Mouse (Mus musculus) heart, postnatal 10 days (tissue): ENCODE results near the gene Mettl6. TPM values are rescaled to one million over a fixed set of nuclear protein-coding genes. Genes with fewer than 3 reads are reported as not detected.
A peak's percentile ranks its signal among the peaks of the same experiment; 100 is the strongest.
"Not testable (repeated sequence)": the region's sequence is repeated elsewhere in the genome, so short reads cannot be mapped to it uniquely, and the experiment has no call there.

ENCODE experiments used
- DNase-seq, 2 experiments: peaks; one replicate each; pipeline ENCODE4 v3.0.0; 2021
- intact Hi-C: fragments of 180-260 bp; cut with DNase I; formaldehyde crosslinking; loops from one replicate; pipeline ENCODE4 v1.15.1; 2025
- total RNA-seq, 2 experiments: library from RNA; stranded (reverse); gene quantifications; 2 replicates each; pipeline ENCODE4 v1.2.3; 2021

Mettl6 gene
- total RNA-seq, 2 experiments from 2014 or later: 14.3 to 15.8 TPM

DNA sequence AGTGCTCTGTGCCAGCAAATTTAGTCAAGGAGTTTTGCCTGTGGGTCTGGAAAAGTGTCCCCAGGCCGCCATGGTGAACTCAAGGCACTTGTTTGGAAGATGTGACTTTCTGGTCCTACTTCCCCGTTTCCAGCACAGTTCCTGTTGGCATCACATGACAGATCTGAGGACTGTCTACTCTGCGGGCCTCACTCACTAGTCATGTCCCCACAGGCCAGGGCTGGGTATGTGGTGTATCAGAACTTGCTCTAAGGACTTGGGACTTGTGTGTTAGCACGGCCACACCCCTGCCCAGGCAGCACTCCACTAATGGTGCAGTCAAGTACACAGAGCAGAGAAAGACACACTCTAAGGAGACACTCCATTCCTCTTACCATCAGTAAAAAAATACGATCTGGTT is 12.4 kb downstream of the Mettl6 start:
- intact Hi-C loops: no loop called here

DNA sequence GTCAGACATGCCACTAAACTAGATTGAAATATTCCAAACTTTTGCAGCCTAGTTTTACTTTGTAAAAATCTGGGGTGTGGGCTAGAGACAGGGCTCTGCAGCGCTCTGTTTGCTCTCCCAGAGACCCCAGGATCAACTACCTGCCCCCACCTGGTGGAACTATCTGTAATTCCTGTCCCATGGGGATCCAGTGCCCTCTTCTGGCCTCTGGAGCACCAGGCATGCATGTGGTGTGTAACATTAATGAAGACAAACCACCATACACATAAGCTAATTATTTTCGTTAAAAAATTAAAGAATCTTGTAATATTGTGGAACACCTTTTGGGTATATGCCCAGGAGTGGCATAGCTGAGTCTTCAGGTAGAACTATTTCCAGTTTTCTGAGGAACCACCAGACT is 21.5 kb downstream of the Mettl6 start:
- DNase-seq: no peak
- intact Hi-C loops: loop anchor here (2.0 kb wide), 2 partner anchors 36 to 200 kb away; partner anchors contain the start of gene Sh3bp5

More for the DNA sequence above, 12.4 kb downstream of the Mettl6 start:
- no peak for DNase-seq

DNA sequence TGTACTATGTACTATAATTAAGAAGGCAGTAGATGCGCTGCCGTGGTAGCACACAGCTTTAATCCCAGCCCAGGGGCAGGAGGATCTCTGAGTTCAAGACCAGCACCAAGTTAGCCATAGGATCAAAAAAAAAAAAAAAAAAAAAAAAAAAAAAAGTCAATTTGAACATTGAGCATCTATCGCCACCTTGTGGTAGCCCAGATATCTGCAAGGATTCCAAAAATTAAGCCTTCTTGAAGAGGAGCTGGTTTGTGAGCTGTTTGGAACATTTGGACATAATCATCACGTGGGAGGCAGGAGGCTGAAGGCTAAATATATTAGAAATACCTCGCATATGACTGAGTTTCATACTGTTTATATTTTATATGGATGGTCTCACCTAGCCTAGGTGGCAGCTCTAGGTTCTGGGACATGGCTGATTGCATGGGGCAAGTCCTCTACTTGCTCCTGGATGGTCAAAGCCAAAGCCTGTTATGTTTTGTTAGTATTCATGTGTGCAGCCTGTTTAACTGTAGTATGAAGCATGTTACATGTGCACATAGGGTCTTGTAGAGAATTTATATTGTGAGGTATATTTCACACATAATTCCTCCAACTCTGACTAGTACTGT is 22.3 kb downstream of the Mettl6 start:
- intact Hi-C loops: loop anchor here (1.0 to 2.0 kb wide), 4 partner anchors 36 to 200 kb away; partner anchors contain the start of gene Sh3bp5
- DNase-seq: peak; percentile 67 to 81

- intact Hi-C loops: no loop called here
- no peak for DNase-seq
Measured at GRCm38 (mm10) chr14:31469711-31470110, 25.1 kb downstream of the Mettl6 start.

DNA sequence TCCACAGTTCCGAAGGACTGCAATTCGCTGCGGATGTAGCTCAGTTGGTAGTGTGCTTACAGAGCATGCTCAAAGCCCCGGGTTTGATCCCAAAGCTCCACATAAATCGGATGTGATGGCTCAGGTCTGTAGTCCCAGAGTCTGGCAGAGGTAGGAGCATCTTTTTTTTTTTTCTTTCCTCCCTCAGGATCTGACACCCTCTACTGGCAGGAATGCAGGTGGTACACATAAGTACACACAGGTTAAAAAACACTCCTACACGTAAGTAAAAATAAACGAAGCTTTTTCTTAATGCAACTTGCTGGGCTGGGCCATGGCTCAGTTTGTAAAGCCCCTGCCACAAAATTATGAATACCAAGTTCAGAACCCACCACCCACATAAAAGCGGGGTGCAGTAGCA is 30.7 kb downstream of the Mettl6 start:
- DNase-seq: peak in 1 of 2 experiments; percentile 41

GRCm38 (mm10) chr14:31462886-31463285 is 32.0 kb downstream of the Mettl6 start:
- intact Hi-C loops: no loop called here
- DNase-seq: peak; percentile 66

More for the DNA sequence above, 30.7 kb downstream of the Mettl6 start:
- intact Hi-C loops: no loop called here

GRCm38 (mm10) chr14:31462226-31462625 is 32.6 kb downstream of the Mettl6 start:
- intact Hi-C loops: not testable (repeated sequence)
- DNase-seq: peak; percentile 37 to 38

GRCm38 (mm10) chr14:31458006-31458405 is 36.8 kb downstream of the Mettl6 start:
- peak; percentile 44 to 60 for DNase-seq
- intact Hi-C loops: no loop called here

DNA sequence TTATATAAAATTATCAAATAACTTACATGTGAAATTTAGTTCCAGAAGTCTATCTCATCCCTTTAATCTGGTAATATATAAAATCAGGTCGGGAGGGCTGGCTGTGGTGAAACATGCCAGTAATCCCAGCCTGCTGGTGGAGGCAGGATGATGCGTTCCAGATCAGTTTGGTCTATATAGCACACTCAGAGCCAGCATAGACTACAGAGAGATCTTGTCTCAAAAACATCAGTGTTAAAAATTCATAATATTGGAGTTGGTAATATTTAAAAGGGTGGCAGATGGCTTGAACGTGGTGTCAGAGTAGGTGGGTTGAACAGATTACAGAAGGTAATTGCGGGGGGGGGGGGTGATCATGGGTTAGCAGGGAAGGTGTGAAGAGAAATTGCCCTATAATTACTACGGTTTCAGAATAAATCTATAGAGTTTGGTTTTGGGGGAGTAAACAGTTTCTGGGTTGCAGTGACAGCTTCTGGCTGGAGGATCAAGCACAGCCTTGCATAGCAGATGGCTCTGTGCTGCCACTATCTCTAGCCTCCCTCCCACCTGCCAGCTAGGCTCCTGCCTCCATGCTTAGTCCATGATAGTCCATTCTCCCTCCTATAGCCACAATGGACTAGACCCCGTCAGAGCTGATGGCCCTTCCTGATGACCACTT is 38.6 kb downstream of the Mettl6 start:
- no peak for DNase-seq
- intact Hi-C loops: no loop called here

- DNase-seq: no peak
- intact Hi-C loops: no loop called here
Measured at GRCm38 (mm10) chr14:31454849-31455566, 39.8 kb downstream of the Mettl6 start.

- DNase-seq, intact Hi-C loops: not testable (repeated sequence)
Measured at GRCm38 (mm10) chr14:31453946-31454345, 40.9 kb downstream of the Mettl6 start.

- no peak for DNase-seq
- intact Hi-C loops: no loop called here
Measured at GRCm38 (mm10) chr14:31448994-31449393, 45.8 kb downstream of the Mettl6 start.

GRCm38 (mm10) chr14:31443616-31444015 is 51.2 kb downstream of the Mettl6 start:
- intact Hi-C loops: no loop called here
- DNase-seq: no peak

GRCm38 (mm10) chr14:31440725-31441124 is 54.1 kb downstream of the Mettl6 start:
- DNase-seq: no peak
- intact Hi-C loops: no loop called here

GRCm38 (mm10) chr14:31440230-31440629 is 54.6 kb downstream of the Mettl6 start:
- DNase-seq: no peak
- intact Hi-C loops: no loop called here

DNA sequence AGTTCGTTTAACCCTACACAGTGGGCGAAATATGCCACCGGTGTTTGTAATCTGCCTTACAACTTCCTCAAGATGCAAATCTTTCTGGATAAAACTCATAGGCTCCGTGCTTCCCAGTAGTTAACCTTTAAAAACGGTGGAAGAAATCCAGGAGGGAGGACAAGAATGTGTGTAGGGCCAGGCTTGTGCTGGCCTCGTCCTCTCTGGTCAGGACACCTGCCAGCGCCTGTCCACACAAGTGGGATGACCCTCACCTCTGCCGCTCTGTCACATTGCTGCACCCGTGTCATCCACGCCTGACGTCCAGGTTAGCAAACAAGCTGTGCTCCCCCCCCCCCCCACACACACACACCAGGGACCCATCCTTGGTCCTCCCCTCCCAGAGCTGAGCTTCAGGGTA is 55.6 kb downstream of the Mettl6 start:
- DNase-seq: no peak
- intact Hi-C loops: no loop called here

- intact Hi-C loops: loop anchor here (2.0 kb wide), 1 partner anchor 35 kb away; no protein-coding TSS in a partner anchor
- DNase-seq: no peak
Measured at GRCm38 (mm10) chr14:31437826-31438529, 56.9 kb downstream of the Mettl6 start.

GRCm38 (mm10) chr14:31435930-31436693 is 58.7 kb downstream of the Mettl6 start, which contains the start of gene Sh3bp5:
TSS of gene Sh3bp5 (minus strand) at chr14:31436078.
- DNase-seq: peak; percentile 97
- intact Hi-C loops: loop anchor here (1.0 to 2.0 kb wide), 3 partner anchors 19 to 50 kb away; no protein-coding TSS in a partner anchor

DNA sequence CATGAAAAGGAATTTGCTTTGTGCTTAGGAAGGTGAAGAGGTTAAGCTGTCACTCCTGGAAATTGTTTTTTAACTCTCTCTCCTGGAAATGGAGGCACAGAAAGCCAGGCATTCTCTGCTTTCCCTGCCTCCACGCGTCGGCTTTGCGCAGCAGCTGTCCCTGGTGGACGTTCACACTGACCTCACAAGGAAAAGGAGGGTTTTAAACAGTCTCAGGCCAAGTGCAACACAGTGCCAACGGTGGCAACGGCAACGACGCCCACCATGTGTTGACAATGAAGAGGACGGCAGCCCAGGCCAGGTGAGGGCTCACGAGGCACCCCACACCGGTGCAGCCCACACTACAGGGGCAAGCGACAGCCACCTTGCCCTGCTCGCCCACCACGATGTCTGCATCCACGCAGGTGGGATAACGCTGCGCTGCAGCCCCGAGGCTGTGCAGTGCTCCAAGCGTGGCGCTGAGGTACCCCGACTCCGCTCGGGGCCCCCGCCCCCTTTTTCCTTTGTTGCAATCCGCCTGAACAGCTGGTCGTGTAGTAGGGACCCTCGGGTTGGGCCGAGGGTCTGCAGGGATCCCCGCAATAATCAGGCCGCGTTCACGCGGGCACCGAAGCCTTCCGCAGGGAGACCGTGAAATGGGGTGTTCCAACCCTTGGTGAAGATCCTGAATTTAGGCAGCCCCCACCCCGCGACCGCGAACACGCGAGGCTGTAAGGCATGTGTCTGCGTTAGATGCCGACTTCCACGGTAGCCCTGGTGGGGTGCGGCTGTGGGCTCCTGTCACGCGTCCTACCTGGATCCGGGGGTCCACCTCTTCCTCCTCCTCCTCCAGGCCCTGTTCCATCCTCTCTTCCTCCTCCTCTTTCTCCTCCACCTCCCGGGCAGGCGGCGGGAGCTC is 59.6 kb downstream of the Mettl6 start:
- peak; percentile 44 to 56 for DNase-seq
- intact Hi-C loops: loop anchor here (2.0 kb wide), 1 partner anchor 18 kb away; no protein-coding TSS in a partner anchor
